Mouse (Mus musculus): Measurements from ENCODE around the gene Ubac2.
"Not testable (repeated sequence)": the region's sequence is repeated elsewhere in the genome, so short reads cannot be mapped to it uniquely, and the experiment has no call there.

The Ubac2 gene

GRCm38 (mm10) chr14:121878176-121878858 is at the start of gene Ubac2:
TSS of gene Ubac2 (plus strand) at chr14:121878620.
- peak; percentile 97 for DNase-seq (ENCODE audit: low spot score)

GRCm38 (mm10) chr14:121829816-121830442 is 48.5 kb upstream of the Ubac2 start:
- no peak for DNase-seq (ENCODE audit: low spot score)

- DNase-seq (ENCODE audit: low spot score) = no peak
These were observed 45.4 kb upstream of the Ubac2 start for GRCm38 (mm10) chr14:121833001-121833520.

- no peak for DNase-seq (ENCODE audit: low spot score)
These were observed 40.3 kb upstream of the Ubac2 start for GRCm38 (mm10) chr14:121838161-121838560.

GRCm38 (mm10) chr14:121840217-121840616 is 38.2 kb upstream of the Ubac2 start:
- no peak for DNase-seq (ENCODE audit: low spot score)

GRCm38 (mm10) chr14:121844486-121844885 is 33.9 kb upstream of the Ubac2 start:
- no peak for DNase-seq (ENCODE audit: low spot score)

- no peak for DNase-seq (ENCODE audit: low spot score)
These were observed 27.2 kb upstream of the Ubac2 start for GRCm38 (mm10) chr14:121851231-121851630.

- no peak for DNase-seq (ENCODE audit: low spot score)
These were observed 25.9 kb upstream of the Ubac2 start for GRCm38 (mm10) chr14:121852531-121852930.

GRCm38 (mm10) chr14:121865162-121865561 is 13.3 kb upstream of the Ubac2 start:
- DNase-seq (ENCODE audit: low spot score) = not testable (repeated sequence)

- DNase-seq (ENCODE audit: low spot score) = no peak
These were observed 11.8 kb upstream of the Ubac2 start for GRCm38 (mm10) chr14:121866574-121866973.

GRCm38 (mm10) chr14:121869111-121869510 is 9.3 kb upstream of the Ubac2 start:
- no peak for DNase-seq (ENCODE audit: low spot score)

GRCm38 (mm10) chr14:121872760-121873159 is 5.7 kb upstream of the Ubac2 start:
- DNase-seq (ENCODE audit: low spot score) = no peak

- no peak for DNase-seq (ENCODE audit: low spot score)
These were observed 5.2 kb upstream of the Ubac2 start for GRCm38 (mm10) chr14:121873172-121873571.

- DNase-seq (ENCODE audit: low spot score) = no peak
These were observed 4.8 kb upstream of the Ubac2 start for GRCm38 (mm10) chr14:121873646-121874045.

GRCm38 (mm10) chr14:121876190-121876589 is 2.2 kb upstream of the Ubac2 start:
- DNase-seq (ENCODE audit: low spot score) = not testable (repeated sequence)

GRCm38 (mm10) chr14:121876860-121877259 is 1.6 kb upstream of the Ubac2 start:
- DNase-seq (ENCODE audit: low spot score) = no peak

GRCm38 (mm10) chr14:121877640-121878039 is 780 bp upstream of the Ubac2 start:
- no peak for DNase-seq (ENCODE audit: low spot score)

GRCm38 (mm10) chr14:121878859-121879206 is 413 bp downstream of the Ubac2 start:
- no peak for DNase-seq (ENCODE audit: low spot score)

GRCm38 (mm10) chr14:121879266-121879840 is 933 bp downstream of the Ubac2 start:
- DNase-seq (ENCODE audit: low spot score) = no peak

- DNase-seq (ENCODE audit: low spot score) = no peak
These were observed 2.8 kb downstream of the Ubac2 start for GRCm38 (mm10) chr14:121881211-121881610.

- DNase-seq (ENCODE audit: low spot score) = peak; percentile 21
These were observed 5.9 kb downstream of the Ubac2 start for GRCm38 (mm10) chr14:121884150-121884797.

- DNase-seq (ENCODE audit: low spot score) = no peak
These were observed 15.3 kb downstream of the Ubac2 start for GRCm38 (mm10) chr14:121893747-121894146.
